Mouse (Mus musculus): ENCODE measurements around the gene Traf3ip1. TPM values are rescaled to one million over a fixed set of nuclear protein-coding genes. Genes with fewer than 3 reads are reported as not detected.

Traf3ip1 gene
- polyA plus RNA-seq, 1 experiment from 2014 or later, result 3.6 TPM

DNA sequence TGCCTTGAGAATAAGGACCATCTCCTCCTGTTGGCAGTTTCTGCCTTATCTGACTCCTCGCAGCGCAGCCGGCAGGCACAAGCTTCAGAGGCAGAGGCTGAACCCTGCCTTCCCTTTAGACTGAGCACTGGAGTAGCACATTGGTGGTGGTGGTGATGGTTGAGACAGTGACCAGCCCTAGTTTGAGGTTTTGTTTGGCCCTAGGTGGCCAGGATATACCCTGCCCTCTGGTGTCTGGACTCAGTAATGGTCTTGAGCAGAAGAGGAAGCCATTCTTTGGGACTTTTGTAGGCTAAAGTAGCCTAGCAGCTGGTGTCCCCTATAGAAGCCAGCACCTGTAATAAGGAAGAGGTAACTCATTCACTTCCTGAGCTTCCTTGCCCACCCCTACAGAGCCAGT is 69.6 kb downstream of the Traf3ip1 start:
- Histone ChIP-seq H3K4me2 (no peak overlapping the region), H3K9ac (no peak overlapping the region), H3K4me1 (no peaks in the 10 kb centered on the region), H3K27me3 (replicated peaks) (peaks cover 10% of the 10 kb centered on the region; the same call in 1 of the 2 replicates), H3K36me3 (peaks cover 12% of the 10 kb centered on the region), H3K27ac (no peak overlapping the region), H3K4me3 (no peak overlapping the region), H3K9me3 (replicated peaks) (no peaks in the 10 kb centered on the region)
- 33% methylated on average over 3 of the region's 3 CpGs for WGBS (ENCODE audit: insufficient replicate concordance)
- ATAC-seq, result peak; percentile 31; the same call in 1 of the 2 replicates

DNA sequence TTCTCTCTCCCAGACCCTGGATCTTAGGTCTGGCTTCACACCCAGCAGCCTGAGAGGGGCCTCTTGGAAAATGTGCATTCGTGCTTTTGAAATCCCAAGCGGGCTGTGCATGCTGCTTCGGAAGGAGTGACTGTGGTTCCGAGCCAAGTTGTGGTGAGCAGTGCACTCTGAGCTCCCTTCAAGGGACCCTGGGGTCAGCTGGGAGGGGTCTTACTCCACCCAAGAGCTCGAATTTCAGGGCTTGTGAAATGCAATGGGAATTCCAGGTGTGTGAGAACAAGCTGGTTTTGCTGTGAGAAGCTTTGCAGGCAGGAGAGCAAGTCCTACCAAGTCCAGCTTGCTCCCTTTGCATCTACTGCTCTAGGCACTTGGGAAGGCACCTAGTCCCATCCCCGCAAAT is 70.2 kb downstream of the Traf3ip1 start:
- Histone ChIP-seq H3K36me3 (peaks cover 6% of the 10 kb centered on the region), H3K9ac (no peak overlapping the region), H3K4me2 (no peak overlapping the region), H3K4me3 (no peak overlapping the region), H3K4me1 (no peaks in the 10 kb centered on the region), H3K27me3 (replicated peaks) (peaks cover 10% of the 10 kb centered on the region; the same call in 1 of the 2 replicates), H3K27ac (no peak overlapping the region), H3K9me3 (replicated peaks) (no peaks in the 10 kb centered on the region)
- no peak for ATAC-seq
- 49% methylated on average over 6 of the region's 6 CpGs for WGBS (ENCODE audit: insufficient replicate concordance)

DNA sequence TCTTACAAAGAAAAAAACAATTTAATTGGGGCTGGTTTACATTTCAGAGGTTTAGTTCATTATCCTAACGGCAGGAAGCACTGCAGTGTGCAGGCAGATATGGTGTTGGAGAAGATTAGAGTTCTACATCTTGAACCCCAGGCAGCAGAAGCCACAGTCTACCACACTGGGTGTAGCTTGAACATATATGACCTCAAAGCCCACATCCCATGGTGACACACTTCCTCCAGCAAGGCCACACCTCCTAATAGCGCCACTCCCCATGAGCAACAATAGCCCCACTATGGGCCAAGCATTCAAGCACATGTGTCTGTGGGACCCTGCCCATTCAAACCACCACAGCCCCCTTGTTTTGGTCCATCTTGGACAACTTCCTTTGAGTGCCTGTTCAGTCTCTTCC is 72.8 kb downstream of the Traf3ip1 start:
- Histone ChIP-seq H3K27me3 (replicated peaks) (peaks cover 10% of the 10 kb centered on the region; the same call in 1 of the 2 replicates), H3K4me1 (no peaks in the 10 kb centered on the region), H3K27ac (no peak overlapping the region), H3K9ac (no peak overlapping the region), H3K9me3 (replicated peaks) (no peaks in the 10 kb centered on the region), H3K36me3 (no peaks in the 10 kb centered on the region), H3K4me3 (no peak overlapping the region), H3K4me2 (no peak overlapping the region)
- WGBS (ENCODE audit: insufficient replicate concordance), result 46% methylated on average over 2 of the region's 2 CpGs
- no peak for ATAC-seq

DNA sequence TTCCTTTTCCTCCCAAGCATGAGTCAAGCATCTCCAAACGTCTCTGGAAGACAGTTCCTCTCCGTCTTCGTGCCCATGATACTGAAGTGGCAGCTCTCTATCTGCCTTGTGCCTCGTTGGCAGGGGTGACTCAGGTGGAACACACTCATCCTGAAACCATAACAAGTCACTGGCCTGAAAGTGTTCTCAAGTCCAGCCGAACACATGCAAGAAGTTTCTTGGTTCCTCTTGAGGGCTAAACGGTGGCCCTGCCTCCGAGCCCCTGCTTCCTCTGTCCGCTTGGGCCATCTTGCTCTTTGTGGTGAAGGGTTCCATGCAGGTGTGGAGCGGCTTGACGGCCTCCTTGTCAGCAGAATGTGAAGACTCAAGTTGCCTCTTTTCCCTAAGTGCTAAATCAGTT is 78.0 kb downstream of the Traf3ip1 start:
- Histone ChIP-seq H3K4me2 (no peak overlapping the region), H3K9ac (no peak overlapping the region), H3K9me3 (replicated peaks) (no peaks in the 10 kb centered on the region), H3K27ac (no peak overlapping the region), H3K27me3 (replicated peaks) (no peaks in the 10 kb centered on the region), H3K4me3 (no peak overlapping the region), H3K36me3 (no peaks in the 10 kb centered on the region), H3K4me1 (no peaks in the 10 kb centered on the region)
- ATAC-seq, result no peak
- 43% methylated on average over 10 of the region's 10 CpGs for WGBS (ENCODE audit: insufficient replicate concordance)

DNA sequence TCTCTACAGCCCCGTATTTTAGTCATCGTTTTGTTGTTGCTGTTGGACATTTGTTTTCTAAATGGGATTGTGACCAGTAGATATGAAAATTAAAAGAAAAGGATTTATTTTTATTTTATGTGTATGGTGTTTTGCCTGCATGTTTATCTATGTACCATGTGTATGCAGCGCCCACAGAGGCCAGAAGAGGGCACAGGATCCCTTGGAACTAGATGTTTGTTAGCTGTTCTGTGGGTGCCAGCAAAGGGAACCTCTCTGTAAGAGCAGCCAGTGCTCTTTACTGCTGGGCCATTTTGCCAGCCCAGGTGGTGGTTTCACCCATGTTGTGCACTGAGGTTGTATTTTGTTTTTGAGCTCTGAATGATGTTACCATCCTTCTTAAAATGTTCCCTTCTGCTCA is 79.8 kb downstream of the Traf3ip1 start:
- no peak overlapping the region for H3K4me3 ChIP-seq
- H3K27me3 ChIP-seq (replicated peaks), result no peaks in the 10 kb centered on the region
- WGBS (ENCODE audit: insufficient replicate concordance), result 62% methylated on average over 3 of the region's 3 CpGs
- no peaks in the 10 kb centered on the region for H3K9me3 ChIP-seq (replicated peaks)
- H3K36me3 ChIP-seq, result no peaks in the 10 kb centered on the region
- H3K4me1 ChIP-seq, result peaks cover 5% of the 10 kb centered on the region; the same call in 1 of the 2 replicates
- H3K4me2 ChIP-seq, result no peak overlapping the region
- H3K9ac ChIP-seq, result no peak overlapping the region
- ATAC-seq, result no peak
- H3K27ac ChIP-seq, result no peak overlapping the region

DNA sequence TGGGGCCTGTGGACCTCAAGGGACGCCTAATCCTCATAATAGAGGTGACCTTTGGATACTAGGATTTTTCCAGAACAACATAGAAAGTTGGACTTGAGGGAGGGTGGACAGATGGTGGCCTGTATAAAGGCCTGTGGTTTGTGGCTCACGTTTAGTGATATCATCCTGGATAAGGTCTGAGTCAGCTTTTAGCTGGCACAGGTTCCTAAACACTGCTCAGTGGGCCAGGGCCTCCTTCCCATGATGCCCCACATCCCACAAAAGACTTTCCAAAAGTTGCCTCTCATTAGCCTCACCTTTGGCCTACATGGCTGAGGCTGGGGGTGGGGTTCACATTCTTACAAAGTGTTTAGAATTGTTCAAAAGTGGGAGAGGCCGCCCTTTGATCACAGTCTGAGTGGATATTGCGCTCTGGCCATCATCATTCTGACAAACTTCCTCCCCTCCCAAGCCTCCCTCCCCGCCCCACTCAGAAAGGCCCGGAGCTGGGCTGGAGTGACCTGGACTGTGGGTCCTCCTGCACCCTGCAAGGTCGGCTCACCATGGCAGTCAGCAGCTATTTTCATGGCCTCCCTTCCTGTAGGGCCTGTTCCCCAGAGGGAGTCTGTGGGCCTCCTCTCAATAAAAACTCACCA is 83.6 kb downstream of the Traf3ip1 start:
- Histone ChIP-seq H3K27ac (no peak overlapping the region), H3K9me3 (replicated peaks) (no peaks in the 10 kb centered on the region), H3K4me3 (no peak overlapping the region), H3K4me1 (peaks cover 24% of the 10 kb centered on the region), H3K9ac (no peak overlapping the region), H3K4me2 (no peak overlapping the region), H3K36me3 (no peaks in the 10 kb centered on the region), H3K27me3 (replicated peaks) (no peaks in the 10 kb centered on the region)
- ATAC-seq, result no peak
- 52% methylated on average over 7 of the region's 7 CpGs for WGBS (ENCODE audit: insufficient replicate concordance)

Other genes starting within 250 kb of the Traf3ip1 start
- gene Ube2f, start 244.3 kb upstream of the Traf3ip1 start, polyA plus RNA-seq (2016; fragmentation: Nextera tagmentation; extraction: Ambion mirVana), result 71.6 and 73.4 TPM in 2 replicates
- gene Scly, start 196.3 kb upstream of the Traf3ip1 start, polyA plus RNA-seq (2016; fragmentation: Nextera tagmentation; extraction: Ambion mirVana), result 28.8 and 30.0 TPM in 2 replicates
- 0.05 and 0.07 TPM in 2 replicates for gene Espnl, start 172.6 kb upstream of the Traf3ip1 start, polyA plus RNA-seq (2016; fragmentation: Nextera tagmentation; extraction: Ambion mirVana)
- gene Klhl30, start 143.6 kb upstream of the Traf3ip1 start, polyA plus RNA-seq (2016; fragmentation: Nextera tagmentation; extraction: Ambion mirVana), result 0.11 TPM in 1 of 2 replicates, not detected in the other
- 6.4 and 7.8 TPM in 2 replicates for gene Erfe, start 128.2 kb upstream of the Traf3ip1 start, polyA plus RNA-seq (2016; fragmentation: Nextera tagmentation; extraction: Ambion mirVana)
- gene Ilkap, start 95.8 kb upstream of the Traf3ip1 start, polyA plus RNA-seq (2016; fragmentation: Nextera tagmentation; extraction: Ambion mirVana), result 107 TPM in 2 replicates
- gene Hes6, start 80.6 kb upstream of the Traf3ip1 start, polyA plus RNA-seq (2016; fragmentation: Nextera tagmentation; extraction: Ambion mirVana), result 31.9 and 32.4 TPM in 2 replicates
- gene Per2, start 35.3 kb upstream of the Traf3ip1 start, polyA plus RNA-seq (2016; fragmentation: Nextera tagmentation; extraction: Ambion mirVana), result 2.9 and 3.1 TPM in 2 replicates
- gene Asb1, start 45.9 kb downstream of the Traf3ip1 start, polyA plus RNA-seq (2016; fragmentation: Nextera tagmentation; extraction: Ambion mirVana), result 20.2 and 20.9 TPM in 2 replicates